Comparison of ENCODE assay signal across 22 mouse cellular contexts in the genomic region with DNA sequence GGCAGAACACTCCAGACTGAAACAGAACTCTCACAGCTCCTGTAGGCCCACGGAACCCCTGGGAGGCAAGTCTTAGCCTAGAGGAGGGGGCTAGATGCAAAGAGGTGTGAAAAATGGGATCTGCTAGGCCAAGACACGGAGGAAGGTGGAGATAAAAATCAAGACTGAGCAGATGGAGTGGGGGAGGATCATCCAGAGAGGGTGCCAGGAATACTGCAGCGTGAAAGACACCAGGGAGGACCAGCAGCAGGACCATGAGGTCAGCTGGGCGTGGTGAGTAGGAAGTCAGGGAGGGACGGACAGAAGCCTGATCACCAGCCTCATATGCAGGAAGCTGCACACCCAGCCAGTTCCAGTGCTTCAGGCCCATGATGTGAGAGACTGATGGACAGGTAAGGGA. TPM values are rescaled to one million over a fixed set of nuclear protein-coding genes. Genes with fewer than 3 reads are reported as not detected.
DNase-seq lines count a peak whose midpoint lies in the region; ATAC-seq and TF ChIP-seq lines count a peak whose summit lies in the region.
"Had no signal": no experiment of that assay in that cellular context is flagged by ENCODE, and none has a peak within 500 bp of the region (broad histone marks: within the 10 kb centered on the region; RNA-seq: fewer than 3 reads in every experiment).

No protein-coding gene starts in this region.

- H3K4me3 ChIP-seq in forebrain, embryonic 16.5 days (replicated peaks; ENCODE audit: low read length): no peak overlapping the region
- no peak overlapping the region for H3K4me3 ChIP-seq in forebrain, embryonic 11.5 days (ENCODE audit: low read depth, low read length)
- no peak overlapping the region for H3K4me3 ChIP-seq in midbrain, postnatal 0 days (ENCODE audit: low read depth, low read length)
- H3K4me3 ChIP-seq in midbrain, embryonic 15.5 days: no peak overlapping the region
- H3K4me3 ChIP-seq in layer of hippocampus, adult 2 months: no peak overlapping the region
- H3K4me3 ChIP-seq: heart, adult 2 months; left cerebral cortex, adult 2 months; limb, embryonic 12.5 days; liver, embryonic 12.5 days had no signal

- 71% methylated on average over 5 of the region's 5 CpGs for WGBS in forebrain, embryonic 16.5 days
- 81% methylated on average over 5 of the region's 5 CpGs for WGBS in forebrain, embryonic 11.5 days
- 75% methylated on average over 5 of the region's 5 CpGs for WGBS in midbrain, postnatal 0 days
- 80% methylated on average over 5 of the region's 5 CpGs for WGBS in midbrain, embryonic 15.5 days

- peak; percentile 9; the same call in 1 of the 2 replicates for ATAC-seq in forebrain, embryonic 16.5 days
- no peak for ATAC-seq in forebrain, embryonic 11.5 days (replicated peaks; ENCODE audit: low FRiP score)
- no peak for ATAC-seq in midbrain, postnatal 0 days (ENCODE audit: low FRiP score)
- ATAC-seq in midbrain, embryonic 15.5 days (replicated peaks): no peak
- ATAC-seq: liver, embryonic 12.5 days had no signal

- no peak overlapping the region for H3K4me2 ChIP-seq in forebrain, embryonic 16.5 days (ENCODE audit: low read length)
- H3K4me2 ChIP-seq in forebrain, embryonic 11.5 days (ENCODE audit: low read depth, low read length, severe bottlenecking): no peak overlapping the region
- H3K4me2 ChIP-seq in midbrain, postnatal 0 days (ENCODE audit: low read depth, low read length, poor library complexity, severe bottlenecking): no peak overlapping the region
- H3K4me2 ChIP-seq in midbrain, embryonic 15.5 days: no peak overlapping the region
- H3K4me2 ChIP-seq: limb, embryonic 12.5 days; liver, embryonic 12.5 days; lung, embryonic 14.5 days had no signal

- no peak overlapping the region for H3K9ac ChIP-seq in forebrain, embryonic 16.5 days (replicated peaks; ENCODE audit: low read depth, low read length)
- H3K9ac ChIP-seq in forebrain, embryonic 11.5 days (ENCODE audit: low read length): no peak overlapping the region
- H3K9ac ChIP-seq in midbrain, postnatal 0 days (replicated peaks; ENCODE audit: low read length, poor library complexity, severe bottlenecking): no peak overlapping the region
- H3K9ac ChIP-seq in midbrain, embryonic 15.5 days: no peak overlapping the region
- H3K9ac ChIP-seq: limb, embryonic 12.5 days; liver, embryonic 12.5 days; lung, embryonic 14.5 days had no signal

- H3K4me1 ChIP-seq in forebrain, embryonic 16.5 days (replicated peaks; ENCODE audit: control insufficient read depth, insufficient read depth, low read length): no peaks in the 10 kb centered on the region
- no peaks in the 10 kb centered on the region for H3K4me1 ChIP-seq in forebrain, embryonic 11.5 days (replicated peaks; ENCODE audit: control insufficient read depth, insufficient read depth, low read length)
- H3K4me1 ChIP-seq in midbrain, postnatal 0 days (ENCODE audit: insufficient read depth, low read length): no peaks in the 10 kb centered on the region
- no peaks in the 10 kb centered on the region for H3K4me1 ChIP-seq in midbrain, embryonic 15.5 days
- H3K4me1 ChIP-seq: limb, embryonic 12.5 days; liver, embryonic 12.5 days had no signal

- H3K36me3 ChIP-seq in forebrain, embryonic 16.5 days (ENCODE audit: control insufficient read depth, insufficient read depth): peaks cover 15% of the 10 kb centered on the region
- no peaks in the 10 kb centered on the region; the same call in 1 of the 2 replicates for H3K36me3 ChIP-seq in forebrain, embryonic 11.5 days (ENCODE audit: control insufficient read depth, insufficient read depth, low read length)
- H3K36me3 ChIP-seq in midbrain, postnatal 0 days (ENCODE audit: insufficient read depth, low read length): peaks cover 48% of the 10 kb centered on the region
- H3K36me3 ChIP-seq in midbrain, embryonic 15.5 days (replicated peaks): peaks cover 15% of the 10 kb centered on the region
- H3K36me3 ChIP-seq: limb, embryonic 12.5 days; liver, embryonic 12.5 days had no signal

- H3K27me3 ChIP-seq in forebrain, embryonic 16.5 days (replicated peaks; ENCODE audit: control insufficient read depth, insufficient read depth, low read length): no peaks in the 10 kb centered on the region
- H3K27me3 ChIP-seq in forebrain, embryonic 11.5 days (ENCODE audit: control insufficient read depth, insufficient read depth, low read length): no peaks in the 10 kb centered on the region
- no peaks in the 10 kb centered on the region for H3K27me3 ChIP-seq in midbrain, postnatal 0 days (ENCODE audit: insufficient read depth, low read length)
- no peaks in the 10 kb centered on the region for H3K27me3 ChIP-seq in midbrain, embryonic 15.5 days (replicated peaks)
- H3K27me3 ChIP-seq: CH12.LX had no signal

- no peaks in the 10 kb centered on the region for H3K9me3 ChIP-seq in forebrain, embryonic 16.5 days (ENCODE audit: control insufficient read depth, low read length)
- H3K9me3 ChIP-seq in forebrain, embryonic 11.5 days (ENCODE audit: control insufficient read depth, low read length): no peaks in the 10 kb centered on the region
- H3K9me3 ChIP-seq in midbrain, postnatal 0 days (ENCODE audit: low read length): no peaks in the 10 kb centered on the region
- no peaks in the 10 kb centered on the region for H3K9me3 ChIP-seq in midbrain, embryonic 15.5 days
- H3K9me3 ChIP-seq: limb, embryonic 12.5 days; liver, embryonic 12.5 days had no signal

- DNase-seq in forebrain, embryonic 11.5 days (ENCODE audit: low spot score): no peak
- DNase-seq in midbrain, postnatal 0 days (ENCODE audit: low spot score): peak; percentile 15
- DNase-seq in cerebellum, adult 8-10 months: peak; percentile 64
- DNase-seq in layer of hippocampus, adult 2 months (ENCODE audit: low spot score in 2 of 2): no peak
- no peak for DNase-seq in layer of hippocampus, adult 9-11 months
- DNase-seq: adrenal gland, postnatal 36 days; embryo, embryonic 11 days; gastrocnemius, postnatal 25 days; heart, adult 2 months; heart, postnatal 36 days; kidney, adult 18-20 months; kidney, postnatal 14 days; lung, embryonic 14.5 days; lung, postnatal 4 days; thymus, postnatal 25 days had no signal

- no peak for TF ChIP-seq CTCF in midbrain, postnatal 0 days (IDR thresholded peaks at IDR 0.05)
- TF ChIP-seq CTCF in layer of hippocampus, adult 2 months (conservative IDR thresholded peaks at IDR 0.05): no peak

- H3K27ac ChIP-seq in forebrain, embryonic 16.5 days (ENCODE audit: low read length): no peak overlapping the region
- H3K27ac ChIP-seq in forebrain, embryonic 11.5 days (ENCODE audit: low read depth, low read length): no peak overlapping the region
- no peak overlapping the region for H3K27ac ChIP-seq in midbrain, postnatal 0 days (ENCODE audit: low read depth, low read length)
- H3K27ac ChIP-seq in midbrain, embryonic 15.5 days: no peak overlapping the region
- no peak overlapping the region for H3K27ac ChIP-seq in layer of hippocampus, adult 2 months
- H3K27ac ChIP-seq: heart, adult 2 months; left cerebral cortex, adult 2 months; limb, embryonic 12.5 days; liver, embryonic 12.5 days had no signal

RNA-seq across cellular contexts. Expression of gene Scrn1, which starts 47.5 kb away (rescaled TPM):
- polyA plus RNA-seq in forebrain, embryonic 16.5 days (2015; fragmentation: Nextera tagmentation; extraction: Ambion mirVana): 148 and 168 TPM in 2 replicates
- polyA plus RNA-seq in forebrain, embryonic 11.5 days (2014; fragmentation: Nextera tagmentation; extraction: Ambion mirVana): 102 and 123 TPM in 2 replicates
- 127 and 136 TPM in 2 replicates for total RNA-seq in midbrain, postnatal 0 days (2014; rRNA removed)
- 96.8 and 113 TPM in 2 replicates for polyA plus RNA-seq in midbrain, postnatal 0 days (2015; fragmentation: Nextera tagmentation; extraction: Ambion mirVana)
- 119 and 123 TPM in 2 replicates for polyA plus RNA-seq in midbrain, embryonic 15.5 days (2015; fragmentation: Nextera tagmentation; extraction: Ambion mirVana)
- total RNA-seq in layer of hippocampus, adult 2 months (2021): 10 to 100 TPM; 98.2 to 98.3 TPM
- total RNA-seq: CH12.LX, MEL had no signal

Comparison
In these comparisons a context has a peak if more than half of its experiments do, and no peak if none do; other contexts are left out.
1. DNase-seq: peak in midbrain, postnatal 0 days (single experiment) and cerebellum, adult 8-10 months (single experiment); none in forebrain, embryonic 11.5 days (single experiment), layer of hippocampus, adult 2 months (0 of 2) and layer of hippocampus, adult 9-11 months (single experiment).